Mouse (Mus musculus) left cerebral cortex, adult 18-20 months (tissue): ENCODE results near the gene Tmem182. TPM values are rescaled to one million over a fixed set of nuclear protein-coding genes. Genes with fewer than 3 reads are reported as not detected.
A peak's percentile ranks its signal among the peaks of the same experiment; 100 is the strongest.

Experiments
- DNase-seq, 2 experiments: peaks; one replicate each; pipeline ENCODE4 v3.0.0; 2021 to 2022; ENCODE audit warnings: low spot score in 2 of 2, mixed read lengths in 1 of 2
- total RNA-seq, 2 experiments: library from RNA; stranded (reverse); gene quantifications; 2 replicates each; pipeline ENCODE4 v1.2.3; 2021

Tmem182 gene
- total RNA-seq, 2 experiments from 2014 or later, result 0.16 to 0.33 TPM

- DNase-seq, result no peak
Observed at GRCm38 (mm10) chr1:40856846-40857636, 51.6 kb downstream of the Tmem182 start.

GRCm38 (mm10) chr1:40865043-40865442, 59.6 kb downstream of the Tmem182 start:
- no peak for DNase-seq

- no peak for DNase-seq
Observed at GRCm38 (mm10) chr1:40867106-40867505, 61.7 kb downstream of the Tmem182 start.

- no peak for DNase-seq
Observed at GRCm38 (mm10) chr1:40867651-40868050, 62.2 kb downstream of the Tmem182 start.

GRCm38 (mm10) chr1:40873760-40874455, 68.5 kb downstream of the Tmem182 start:
- no peak for DNase-seq

GRCm38 (mm10) chr1:40874456-40875375, 69.3 kb downstream of the Tmem182 start:
- DNase-seq, result no peak

GRCm38 (mm10) chr1:40879051-40879450, 73.7 kb downstream of the Tmem182 start:
- DNase-seq, result peak; percentile 74 to 80

GRCm38 (mm10) chr1:40879526-40879925, 74.1 kb downstream of the Tmem182 start:
- DNase-seq, result no peak

GRCm38 (mm10) chr1:40880527-40880926, 75.1 kb downstream of the Tmem182 start:
- no peak for DNase-seq

- no peak for DNase-seq
Observed at GRCm38 (mm10) chr1:40883856-40884255, 78.5 kb downstream of the Tmem182 start.

- no peak for DNase-seq
Observed at GRCm38 (mm10) chr1:40884943-40885342, 79.5 kb downstream of the Tmem182 start.

GRCm38 (mm10) chr1:40887673-40888072, 82.3 kb downstream of the Tmem182 start:
- peak; percentile 77 to 80 for DNase-seq

GRCm38 (mm10) chr1:40888396-40889040, 83.1 kb downstream of the Tmem182 start:
- DNase-seq, result no peak

- DNase-seq, result no peak
Observed at GRCm38 (mm10) chr1:40889617-40890016, 84.2 kb downstream of the Tmem182 start.

- DNase-seq, result no peak
Observed at GRCm38 (mm10) chr1:40890246-40890645, 84.8 kb downstream of the Tmem182 start.

- DNase-seq, result no peak
Observed at GRCm38 (mm10) chr1:40903712-40904111, 98.3 kb downstream of the Tmem182 start.

Other genes with a start within 250 kb of the Tmem182 start
- gene Slc9a4, start 225.5 kb upstream of the Tmem182 start, total RNA-seq, result under 1 TPM; 0.61 to 0.77 TPM
- gene Slc9a2, start 125.0 kb upstream of the Tmem182 start, total RNA-seq, result 1 to 10 TPM; 2.7 to 3.9 TPM
- gene Mfsd9, start 14.9 kb upstream of the Tmem182 start, total RNA-seq, result 1 to 10 TPM; 3.7 to 4.2 TPM